Mouse (Mus musculus) brain, embryonic 14.5 days (tissue): ENCODE measurements at regions not wholly inside any gene's neighbourhood (a gene's known extent, or its start where the extent isn't known, plus 50 kb on each side); places are given as distances from the start of the nearest gene placed in this dataset.

Experiments
- DNase-seq: peaks from one replicate; pipeline ENCODE4 v3.0.0-alpha.2; 2011; ENCODE audit warnings: low read depth
- CTCF ChIP-seq: fragments of 200-500 bp; IDR thresholded peaks from 2 replicates; pipeline ENCODE4 v1.5.1; 2012; ENCODE audit warnings: inconsistent platforms, mild to moderate bottlenecking, moderate library complexity, borderline replicate concordance; ENCODE audit not compliant: insufficient read depth, insufficient read length; ENCODE audit errors: extremely low read depth
- POLR2A ChIP-seq: fragments of 200-500 bp; IDR thresholded peaks from 2 replicates; pipeline ENCODE4 v1.6.1; 2012; ENCODE audit warnings: mild to moderate bottlenecking, inconsistent platforms, borderline replicate concordance; ENCODE audit not compliant: poor library complexity, insufficient read depth, insufficient read length, severe bottlenecking; ENCODE audit errors: extremely low read depth

DNA sequence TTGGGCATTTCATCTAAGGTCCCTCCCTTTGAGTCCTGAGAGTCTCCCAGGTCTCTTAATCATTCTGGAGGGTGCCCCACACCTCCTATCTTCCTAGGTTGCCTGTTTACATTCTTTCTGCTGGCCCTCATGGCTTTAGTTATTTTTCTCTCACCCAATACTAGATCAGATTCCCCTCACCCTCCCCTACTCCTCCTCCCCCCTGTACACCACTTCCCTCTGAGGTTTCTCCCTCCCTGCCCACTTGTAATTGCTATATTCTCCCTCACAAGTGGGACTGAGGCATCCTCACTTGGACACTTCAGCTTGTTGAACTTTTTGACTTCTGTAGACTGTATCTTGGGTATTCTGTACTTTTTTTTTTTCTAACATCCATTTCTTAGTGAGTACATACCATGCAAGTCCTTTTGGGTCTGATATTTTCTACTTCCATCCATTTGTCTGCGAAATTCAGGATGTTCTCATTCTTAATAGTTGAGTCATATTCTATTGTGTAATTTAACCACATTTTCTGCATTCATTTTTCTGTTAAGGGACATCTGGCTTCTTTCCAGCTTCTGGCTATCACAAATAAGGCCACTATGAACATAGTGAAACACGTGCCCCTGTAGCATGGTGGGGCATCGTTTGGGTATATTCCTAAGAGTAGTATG is 113.3 kb downstream of the 4931408C20Rik start:
- no peak for TF ChIP-seq CTCF
- no peak for TF ChIP-seq POLR2A
- no peak for DNase-seq

DNA sequence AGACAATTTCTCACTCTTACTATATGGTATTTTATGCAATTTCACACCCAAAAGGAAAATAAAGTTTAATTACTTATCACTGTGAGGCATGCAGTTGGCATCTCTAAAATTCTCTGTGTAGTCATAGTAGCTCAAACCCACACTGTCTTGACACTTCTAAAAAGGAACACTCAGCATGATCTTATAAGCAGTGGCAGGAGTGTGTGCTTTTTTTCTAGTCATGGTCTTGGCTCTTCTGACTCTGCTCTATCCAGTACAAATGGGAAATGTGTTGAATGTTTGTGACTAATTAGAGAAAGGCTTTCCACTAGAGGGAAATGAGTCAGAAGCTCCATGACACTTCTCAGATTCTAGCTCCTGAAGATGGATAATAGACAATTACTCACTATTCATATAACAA is 127.8 kb downstream of the 4931408C20Rik start:
- TF ChIP-seq POLR2A: no peak
- TF ChIP-seq CTCF: no peak
- DNase-seq: no peak

DNA sequence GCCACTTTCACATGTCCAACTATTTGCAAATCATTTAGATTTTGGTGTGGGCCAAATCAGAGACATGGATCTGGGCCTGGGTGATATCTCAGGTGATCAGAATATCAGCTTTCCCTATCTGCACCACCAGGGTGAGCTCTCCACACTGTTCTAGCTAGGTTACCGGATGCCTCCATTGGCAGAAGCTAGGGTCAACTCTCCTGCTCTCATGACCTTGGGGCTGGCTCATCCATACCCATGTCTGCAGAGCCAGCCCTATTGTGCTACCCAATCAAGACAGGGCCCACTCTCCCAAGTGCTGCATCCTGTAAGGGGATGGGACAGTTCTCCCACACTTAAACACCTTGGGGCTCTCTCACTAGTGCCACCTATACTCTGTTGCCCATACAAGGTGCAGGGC is 162.7 kb downstream of the 4931408C20Rik start:
- no peak for DNase-seq
- TF ChIP-seq POLR2A: no peak
- TF ChIP-seq CTCF: no peak

DNA sequence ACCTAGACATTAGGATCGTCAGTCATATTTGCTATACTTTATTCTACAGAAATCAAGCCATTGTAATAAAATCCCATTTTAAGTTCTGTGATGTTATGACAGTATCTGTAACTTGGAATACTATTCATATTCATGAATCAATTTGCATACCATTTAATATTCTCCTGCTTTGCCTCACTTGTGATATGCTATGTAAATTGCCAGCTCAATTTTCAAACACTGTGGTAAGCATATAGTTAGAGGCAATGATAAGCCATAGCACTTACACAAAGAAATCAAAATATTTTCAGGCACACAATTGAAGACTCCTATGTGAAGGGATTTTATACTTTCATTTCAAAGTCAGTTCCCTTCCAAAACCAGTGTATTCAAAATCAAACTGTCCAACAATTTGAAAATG is 175.9 kb downstream of the 4931408C20Rik start:
- TF ChIP-seq CTCF: no peak
- no peak for TF ChIP-seq POLR2A
- DNase-seq: peak; percentile 60
